Mouse (Mus musculus): ENCODE data around the gene Lamb3. TPM values are rescaled to one million over a fixed set of nuclear protein-coding genes. Genes with fewer than 3 reads are reported as not detected.

The Lamb3 gene
- polyA plus RNA-seq, 1 experiment: 2.7 TPM

DNA sequence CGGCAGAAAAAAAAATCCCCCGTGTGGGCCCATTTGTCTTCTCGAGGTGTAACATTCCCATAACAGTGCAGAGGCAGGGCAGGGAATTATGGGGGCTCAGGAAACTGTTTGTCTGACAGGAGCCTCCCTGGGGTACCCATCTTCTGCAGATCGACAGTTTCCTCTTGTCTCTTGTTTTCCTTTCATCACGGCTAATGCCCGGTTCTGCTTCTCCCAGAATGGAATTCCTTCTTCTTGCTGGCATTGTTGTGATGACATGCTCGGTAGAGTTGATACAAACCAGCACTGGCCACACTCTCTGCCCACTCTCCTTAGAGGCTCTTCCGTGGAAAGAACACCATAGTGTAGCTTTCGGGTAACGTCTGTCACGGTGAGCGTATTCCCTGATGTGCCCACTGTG is 182.5 kb downstream of the Lamb3 start:
- H3K4me1 ChIP-seq (ENCODE audit: control insufficient read depth, insufficient read depth, low read length): 0 out of 2 replicates have a peak, but pooled peaks cover 2% of the 10 kb centered on the region
- TF ChIP-seq POLR2A (IDR thresholded peaks at IDR 0.05; ENCODE audit: low read depth, low read length): no peak
- TF ChIP-seq CTCF (conservative IDR thresholded peaks at IDR 0.05; ENCODE audit: insufficient read depth, insufficient read length, low read depth, low read length): no peak
- no peak for DNase-seq

GRCm38 (mm10) chr1:193392266-193392665 is 184.8 kb downstream of the Lamb3 start:
- Histone ChIP-seq H3K4me3 (ENCODE audit: insufficient read depth, low read depth, low read length) (no peak overlapping the region), H3K36me3 (ENCODE audit: control insufficient read depth, insufficient read depth, low read length) (no peaks in the 10 kb centered on the region), H3K27me3 (replicated peaks; ENCODE audit: control insufficient read depth, insufficient read depth, low read length) (no peaks in the 10 kb centered on the region), H3K27ac (ENCODE audit: insufficient read depth, low read depth, low read length) (no peak overlapping the region), H3K4me1 (ENCODE audit: control insufficient read depth, insufficient read depth, low read length) (no peaks in the 10 kb centered on the region)
- 92% methylated on average over 3 of the region's 3 CpGs for WGBS
- TF ChIP-seq CTCF (conservative IDR thresholded peaks at IDR 0.05; ENCODE audit: insufficient read depth, insufficient read length, low read depth, low read length) (no peak), POLR2A (IDR thresholded peaks at IDR 0.05; ENCODE audit: low read depth, low read length) (no peak)
- DNase-seq: no peak

More for the DNA sequence above, 182.5 kb downstream of the Lamb3 start:
- Histone ChIP-seq H3K27me3 (replicated peaks; ENCODE audit: control insufficient read depth, insufficient read depth, low read length) (no peaks in the 10 kb centered on the region), H3K4me3 (ENCODE audit: insufficient read depth, low read depth, low read length) (no peak overlapping the region), H3K36me3 (ENCODE audit: control insufficient read depth, insufficient read depth, low read length) (no peaks in the 10 kb centered on the region), H3K27ac (ENCODE audit: insufficient read depth, low read depth, low read length) (no peak overlapping the region)
- WGBS: 54% methylated on average over 12 of the region's 12 CpGs

Other genes starting within 250 kb of the Lamb3 start
- gene Syt14, start 171.9 kb upstream of the Lamb3 start, polyA plus RNA-seq (2012; rRNA removed): 1.2 and 1.7 TPM in 2 replicates
- 13.0 and 13.5 TPM in 2 replicates for gene Diexf, start 77.4 kb upstream of the Lamb3 start, polyA plus RNA-seq (2012; rRNA removed)
- 30.6 and 37.9 TPM in 2 replicates for gene Irf6, start 54.6 kb upstream of the Lamb3 start, polyA plus RNA-seq (2012; rRNA removed)
- 2.3 and 2.8 TPM in 2 replicates for gene A130010J15Rik, start 39.7 kb upstream of the Lamb3 start, polyA plus RNA-seq (2012; rRNA removed)
- 0.52 and 3.2 TPM in 2 replicates for gene Traf3ip3, start 6.0 kb upstream of the Lamb3 start, polyA plus RNA-seq (2012; rRNA removed)
- 125 and 136 TPM in 2 replicates for gene Hsd11b1, start 56.4 kb downstream of the Lamb3 start, polyA plus RNA-seq (2012; rRNA removed)
- 175 and 201 TPM in 2 replicates for gene G0s2, start 65.5 kb downstream of the Lamb3 start, polyA plus RNA-seq (2012; rRNA removed)
- gene Camk1g, start 162.6 kb downstream of the Lamb3 start, polyA plus RNA-seq (2012; rRNA removed): 8.2 and 9.0 TPM in 2 replicates